ENCODE assay signal across 12 mouse cellular contexts in genomic region chr4:81566526-81566925, GRCm38 (mm10).
A peak's percentile ranks its signal among the peaks of the same experiment; 100 is the strongest.
DNase-seq lines count a peak whose midpoint lies in the region; ATAC-seq and TF ChIP-seq lines count a peak whose summit lies in the region.
"Had no signal": no experiment of that assay in that cellular context is flagged by ENCODE, and none has a peak within 500 bp of the region (broad histone marks: within the 10 kb centered on the region; RNA-seq: fewer than 3 reads in every experiment).

No protein-coding gene starts in this region.

- TF ChIP-seq CTCF in lung, postnatal 0 days (IDR thresholded peaks at IDR 0.05), result no peak
- no peak for TF ChIP-seq CTCF in lung, adult 2 months (IDR thresholded peaks at IDR 0.05; ENCODE audit: insufficient read depth, low read length)

- no peak overlapping the region for H3K4me2 ChIP-seq in forebrain, embryonic 11.5 days (ENCODE audit: low read depth, low read length, severe bottlenecking)
- H3K4me2 ChIP-seq in lung, postnatal 0 days (replicated peaks; ENCODE audit: low read depth, low read length), result peak overlapping the region; percentile 11; the same call in 1 of the 2 replicates
- peak overlapping the region; percentile 19 for H3K4me2 ChIP-seq in forebrain, embryonic 13.5 days
- H3K4me2 ChIP-seq in midbrain, embryonic 14.5 days (ENCODE audit: low read length), result no peak overlapping the region
- H3K4me2 ChIP-seq: limb, embryonic 15.5 days had no signal

- 74% methylated on average over 11 of the region's 11 CpGs for WGBS in forebrain, embryonic 10.5 days
- 56% methylated on average over 11 of the region's 11 CpGs for WGBS in forebrain, embryonic 11.5 days
- WGBS in lung, postnatal 0 days, result 71% methylated on average over 11 of the region's 11 CpGs
- 84% methylated on average over 11 of the region's 11 CpGs for WGBS in lung, adult 2 months
- WGBS in forebrain, embryonic 13.5 days, result 26% methylated on average over 11 of the region's 11 CpGs
- WGBS in midbrain, embryonic 14.5 days, result 60% methylated on average over 11 of the region's 11 CpGs

- no peak for TF ChIP-seq POLR2A in lung, adult 2 months (IDR thresholded peaks at IDR 0.05; ENCODE audit: borderline replicate concordance, extremely low read depth, low read depth, low read length)

- H3K27ac ChIP-seq in forebrain, embryonic 10.5 days, result 0 out of 2 replicates have a peak overlapping the region, but pooled peaks have one; percentile 35
- H3K27ac ChIP-seq in forebrain, embryonic 11.5 days (ENCODE audit: low read depth, low read length), result no peak overlapping the region
- H3K27ac ChIP-seq in lung, postnatal 0 days (ENCODE audit: low read length), result no peak overlapping the region
- H3K27ac ChIP-seq in forebrain, embryonic 13.5 days, result peak overlapping the region; percentile 86
- H3K27ac ChIP-seq in midbrain, embryonic 14.5 days (replicated peaks; ENCODE audit: low read depth, low read length), result peak overlapping the region; percentile 2

- H3K4me3 ChIP-seq in forebrain, embryonic 10.5 days, result no peak overlapping the region
- H3K4me3 ChIP-seq in forebrain, embryonic 11.5 days (ENCODE audit: low read depth, low read length), result no peak overlapping the region
- no peak overlapping the region for H3K4me3 ChIP-seq in lung, postnatal 0 days (ENCODE audit: low read depth, low read length)
- H3K4me3 ChIP-seq in lung, adult 2 months (replicated peaks; ENCODE audit: extremely low read depth, low read depth, low read length), result no peak overlapping the region
- no peak overlapping the region for H3K4me3 ChIP-seq in forebrain, embryonic 13.5 days
- no peak overlapping the region for H3K4me3 ChIP-seq in midbrain, embryonic 14.5 days (replicated peaks; ENCODE audit: low read depth, low read length)
- H3K4me3 ChIP-seq: limb, embryonic 15.5 days had no signal

- peaks cover 19% of the 10 kb centered on the region for H3K27me3 ChIP-seq in forebrain, embryonic 10.5 days (ENCODE audit: poor library complexity, severe bottlenecking)
- no peaks in the 10 kb centered on the region for H3K27me3 ChIP-seq in forebrain, embryonic 11.5 days (ENCODE audit: control insufficient read depth, insufficient read depth, low read length)
- no peaks in the 10 kb centered on the region for H3K27me3 ChIP-seq in lung, postnatal 0 days (replicated peaks; ENCODE audit: insufficient read depth, low read length)
- H3K27me3 ChIP-seq in forebrain, embryonic 13.5 days, result no peaks in the 10 kb centered on the region
- H3K27me3 ChIP-seq in midbrain, embryonic 14.5 days (ENCODE audit: control insufficient read depth, insufficient read depth, low read length), result no peaks in the 10 kb centered on the region
- H3K27me3 ChIP-seq: limb, embryonic 15.5 days had no signal

- no peaks in the 10 kb centered on the region for H3K9me3 ChIP-seq in forebrain, embryonic 10.5 days
- no peaks in the 10 kb centered on the region for H3K9me3 ChIP-seq in forebrain, embryonic 11.5 days (ENCODE audit: control insufficient read depth, low read length)
- no peaks in the 10 kb centered on the region for H3K9me3 ChIP-seq in lung, postnatal 0 days (ENCODE audit: low read length)
- H3K9me3 ChIP-seq in forebrain, embryonic 13.5 days (replicated peaks), result no peaks in the 10 kb centered on the region
- no peaks in the 10 kb centered on the region for H3K9me3 ChIP-seq in midbrain, embryonic 14.5 days (ENCODE audit: control insufficient read depth, low read length)
- H3K9me3 ChIP-seq: limb, embryonic 15.5 days had no signal

- H3K4me1 ChIP-seq in forebrain, embryonic 10.5 days, result peaks cover 37% of the 10 kb centered on the region
- peaks cover 5% of the 10 kb centered on the region; the same call in 1 of the 2 replicates for H3K4me1 ChIP-seq in forebrain, embryonic 11.5 days (replicated peaks; ENCODE audit: control insufficient read depth, insufficient read depth, low read length)
- no peaks in the 10 kb centered on the region for H3K4me1 ChIP-seq in lung, postnatal 0 days (ENCODE audit: insufficient read depth, low read depth, low read length)
- H3K4me1 ChIP-seq in lung, adult 2 months (ENCODE audit: control insufficient read depth, insufficient read depth, low read length), result peaks cover 3% of the 10 kb centered on the region
- H3K4me1 ChIP-seq in forebrain, embryonic 13.5 days, result peaks cover 63% of the 10 kb centered on the region
- H3K4me1 ChIP-seq in midbrain, embryonic 14.5 days (ENCODE audit: control insufficient read depth, insufficient read depth, low read length), result peaks cover 22% of the 10 kb centered on the region

- no peak overlapping the region for H3K9ac ChIP-seq in forebrain, embryonic 11.5 days (ENCODE audit: low read length)
- no peak overlapping the region for H3K9ac ChIP-seq in lung, postnatal 0 days (replicated peaks; ENCODE audit: low read depth)
- peak overlapping the region; percentile 19; the same call in 1 of the 2 replicates for H3K9ac ChIP-seq in forebrain, embryonic 13.5 days
- H3K9ac ChIP-seq in midbrain, embryonic 14.5 days (replicated peaks; ENCODE audit: low read length), result no peak overlapping the region
- H3K9ac ChIP-seq: limb, embryonic 15.5 days had no signal

- no peak for ATAC-seq in forebrain, embryonic 11.5 days (replicated peaks; ENCODE audit: low FRiP score)
- ATAC-seq in lung, postnatal 0 days, result no peak
- ATAC-seq in forebrain, embryonic 13.5 days, result peak; percentile 69
- no peak for ATAC-seq in midbrain, embryonic 14.5 days (ENCODE audit: low FRiP score, low TSS enrichment)

- TF ChIP-seq EP300 in lung, postnatal 0 days (IDR thresholded peaks at IDR 0.05), result no peak

- no peak for DNase-seq in forebrain, embryonic 10.5 days (ENCODE audit: extremely low spot score, low spot score)
- no peak for DNase-seq in forebrain, embryonic 11.5 days (ENCODE audit: low spot score)
- no peak for DNase-seq in lung, postnatal 0 days (ENCODE audit: low spot score)
- no peak for DNase-seq in lung, adult 2 months
- DNase-seq in midbrain, embryonic 14.5 days, result no peak
- DNase-seq in urinary bladder, postnatal 4 days (ENCODE audit: low spot score in 2 of 2), result no peak
- no peak for DNase-seq in spleen, postnatal 14 days (ENCODE audit: low spot score in 2 of 2)
- DNase-seq: heart, postnatal 4 days; kidney, postnatal 36 days; thymus, postnatal 4 days had no signal

- no peaks in the 10 kb centered on the region for H3K36me3 ChIP-seq in forebrain, embryonic 10.5 days (replicated peaks)
- no peaks in the 10 kb centered on the region for H3K36me3 ChIP-seq in forebrain, embryonic 11.5 days (ENCODE audit: control insufficient read depth, insufficient read depth, low read length)
- no peaks in the 10 kb centered on the region for H3K36me3 ChIP-seq in lung, postnatal 0 days (ENCODE audit: insufficient read depth, low read length)
- H3K36me3 ChIP-seq in forebrain, embryonic 13.5 days (ENCODE audit: poor library complexity, severe bottlenecking), result no peaks in the 10 kb centered on the region
- H3K36me3 ChIP-seq in midbrain, embryonic 14.5 days (ENCODE audit: control insufficient read depth, insufficient read depth, low read length), result no peaks in the 10 kb centered on the region
- H3K36me3 ChIP-seq: limb, embryonic 15.5 days had no signal

Comparison
In these comparisons a context has a peak if more than half of its experiments do, and no peak if none do; other contexts are left out.
1. H3K27ac ChIP-seq: peak in forebrain, embryonic 10.5 days (single experiment), forebrain, embryonic 13.5 days (single experiment) and midbrain, embryonic 14.5 days (single experiment); none in forebrain, embryonic 11.5 days (single experiment) and lung, postnatal 0 days (single experiment).
2. H3K4me2 ChIP-seq: peak in lung, postnatal 0 days (single experiment) and forebrain, embryonic 13.5 days (single experiment); none in forebrain, embryonic 11.5 days (single experiment) and midbrain, embryonic 14.5 days (single experiment).